Mouse (Mus musculus) kidney, postnatal 0 days (tissue): ENCODE measurements at regions not wholly inside any gene's neighbourhood (a gene's known extent, or its start where the extent isn't known, plus 50 kb on each side); places are given as distances from the start of the nearest gene placed in this dataset.

Experiments used
- ATAC-seq: fragments of 200-750 bp; cut with Nextera tagmentation; replicated peaks from 2 replicates; pipeline ENCODE4 v1.8.0; 2017; ENCODE audit warnings: low read depth, moderate number of reproducible peaks, moderate TSS enrichment, moderate library complexity; ENCODE audit not compliant: low FRiP score
- DNase-seq: peaks from one replicate; pipeline ENCODE4 v3.0.0-alpha.2; 2016; ENCODE audit warnings: low spot score
- H3K27ac ChIP-seq: fragments of 300-500 bp; sonication (generic); 2 replicates; pipeline ENCODE4 v1.5.1; 2014; ENCODE audit warnings: mild to moderate bottlenecking
- H3K27me3 ChIP-seq: fragments of 300-500 bp; sonication (generic); 2 replicates; pipeline ENCODE4 v1.6.1; 2014; ENCODE audit warnings: low read length, mixed read lengths; ENCODE audit not compliant: insufficient read depth
- H3K36me3 ChIP-seq: fragments of 300-500 bp; sonication (generic); 2 replicates; pipeline ENCODE4 v1.6.1; 2014; ENCODE audit warnings: low read length, mixed read lengths; ENCODE audit not compliant: insufficient read depth
- H3K4me1 ChIP-seq: fragments of 300-500 bp; sonication (generic); replicated peaks from 2 replicates; pipeline ENCODE4 v1.6.1; 2014; ENCODE audit warnings: antibody characterized with exemption, low read length, mixed read lengths; ENCODE audit not compliant: insufficient read depth
- H3K4me2 ChIP-seq: fragments of 300-500 bp; sonication (generic); 2 replicates; pipeline ENCODE4 v1.6.1; 2014; ENCODE audit warnings: mild to moderate bottlenecking, low read length, moderate library complexity, mixed read lengths
- H3K4me3 ChIP-seq: fragments of 300-500 bp; sonication (generic); replicated peaks from 2 replicates; pipeline ENCODE4 v1.5.1; 2014; ENCODE audit warnings: low read depth, low read length
- H3K9ac ChIP-seq: fragments of 300-500 bp; sonication (generic); 2 replicates; pipeline ENCODE4 v1.6.1; 2014; ENCODE audit warnings: low read depth, low read length
- H3K9me3 ChIP-seq: fragments of 300-500 bp; sonication (generic); replicated peaks from 2 replicates; pipeline ENCODE4 v1.6.1; 2016; ENCODE audit warnings: low read length, inconsistent platforms, mixed read lengths
- CTCF ChIP-seq: IDR thresholded peaks from 2 replicates; pipeline ENCODE4 v1.5.1; 2016; ENCODE audit warnings: antibody characterized with exemption, low read depth, mild to moderate bottlenecking, moderate library complexity
- WGBS: fragments of 180-500 bp; shearing (Covaris S2); extraction: QIAGEN DNeasy Blood & Tissue Kit; methylation state at CpG from one replicate; pipeline ENCODE4 v1.1.7; 2014; 5-methylcytosine and 5-hydroxymethylcytosine counted together

DNA sequence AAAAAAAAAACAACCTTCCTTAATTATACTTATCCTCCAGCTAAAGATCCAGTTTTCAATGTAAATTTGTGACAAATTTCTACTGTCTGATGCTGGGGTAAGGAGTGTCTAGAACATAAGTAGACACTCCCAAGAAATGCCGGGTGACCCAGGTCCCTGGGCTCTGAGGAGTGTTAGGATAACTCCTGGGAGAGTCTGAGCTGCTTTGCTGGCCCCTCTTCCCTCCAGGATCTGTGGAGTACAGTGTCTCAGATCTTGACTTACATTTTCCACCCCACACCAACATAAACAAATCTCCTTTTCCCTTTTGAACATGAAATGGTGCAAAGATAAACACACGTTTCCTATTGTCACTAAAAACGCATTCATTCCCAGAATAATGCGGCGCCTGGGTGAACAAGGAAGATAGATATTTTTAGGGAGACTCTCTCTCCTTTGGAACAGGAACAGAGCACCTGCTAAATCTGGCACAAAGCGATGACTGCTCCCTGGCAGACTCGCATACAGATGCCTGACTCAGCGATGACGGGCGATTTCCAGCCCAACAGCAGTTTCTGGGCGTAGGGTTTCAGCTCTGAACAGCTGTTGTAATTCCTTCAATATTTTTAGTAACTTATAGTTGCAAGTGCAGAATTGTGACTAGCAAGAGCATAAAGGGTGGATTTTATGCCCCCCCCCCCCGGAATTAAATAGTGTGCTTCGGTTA lies 91.3 kb downstream of the Cavin4 start:
- ATAC-seq, result no peak
- H3K4me3 ChIP-seq, result no peak overlapping the region
- no peaks in the 10 kb centered on the region for H3K4me1 ChIP-seq
- H3K9ac ChIP-seq, result no peak overlapping the region
- 35% methylated on average over 13 of the region's 13 CpGs for WGBS
- H3K27me3 ChIP-seq, result no peaks in the 10 kb centered on the region
- TF ChIP-seq CTCF, result no peak
- H3K27ac ChIP-seq, result no peak overlapping the region
- peak; percentile 36 for DNase-seq
- H3K9me3 ChIP-seq, result no peaks in the 10 kb centered on the region
- H3K4me2 ChIP-seq, result 0 out of 2 replicates have a peak overlapping the region, but pooled peaks have one; percentile 5
- no peaks in the 10 kb centered on the region for H3K36me3 ChIP-seq

DNA sequence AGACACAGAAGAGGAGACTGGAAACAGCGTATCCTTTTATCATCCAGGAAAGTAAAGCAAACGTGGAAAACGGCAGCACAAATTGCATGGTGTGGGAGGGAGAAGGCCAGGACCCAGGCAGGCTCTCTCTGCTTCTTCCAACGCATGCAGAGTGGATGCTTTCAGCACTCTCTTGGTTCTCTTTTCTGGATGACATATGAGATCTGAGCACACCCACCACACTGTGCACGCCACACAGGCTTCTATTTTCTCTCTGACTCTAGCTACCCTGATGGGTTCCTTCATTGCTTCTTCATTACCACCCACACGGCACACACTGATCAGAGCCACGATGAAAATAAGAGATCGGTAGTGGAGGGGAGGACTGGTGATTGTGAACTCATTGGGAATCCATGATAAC lies 97.3 kb downstream of the Cavin4 start:
- Histone ChIP-seq H3K36me3 (no peaks in the 10 kb centered on the region), H3K9ac (no peak overlapping the region), H3K27ac (no peak overlapping the region), H3K4me2 (no peak overlapping the region), H3K9me3 (no peaks in the 10 kb centered on the region), H3K27me3 (no peaks in the 10 kb centered on the region), H3K4me1 (no peaks in the 10 kb centered on the region), H3K4me3 (no peak overlapping the region)
- DNase-seq, result no peak
- 67% methylated on average over 8 of the region's 8 CpGs for WGBS
- no peak for TF ChIP-seq CTCF
- no peak for ATAC-seq

DNA sequence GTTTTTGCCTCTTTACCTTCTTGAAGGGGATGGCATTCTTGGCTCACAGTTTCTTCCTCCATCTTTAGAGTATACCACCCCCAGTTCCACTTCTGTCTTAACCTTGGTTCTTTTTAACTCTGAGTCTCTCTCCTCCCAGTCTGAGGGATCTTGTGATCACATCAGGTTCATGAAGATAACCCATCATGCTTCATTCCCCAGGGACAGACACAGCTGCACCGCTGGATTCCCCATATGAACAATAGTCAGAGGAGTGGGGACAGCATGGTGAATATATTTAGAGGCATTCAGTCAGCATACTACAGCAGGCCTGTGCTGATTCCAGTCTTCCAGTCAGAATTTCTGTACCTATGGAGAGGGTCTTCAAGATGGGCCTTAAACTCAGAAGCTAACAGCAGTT lies 103.1 kb downstream of the Cavin4 start:
- 86% methylated on average over 1 of the region's 1 CpGs for WGBS
- DNase-seq, result no peak
- H3K4me2 ChIP-seq, result no peak overlapping the region
- H3K27ac ChIP-seq, result no peak overlapping the region
- no peaks in the 10 kb centered on the region for H3K9me3 ChIP-seq
- no peak for TF ChIP-seq CTCF
- H3K4me3 ChIP-seq, result no peak overlapping the region
- no peaks in the 10 kb centered on the region for H3K27me3 ChIP-seq
- H3K9ac ChIP-seq, result no peak overlapping the region
- no peaks in the 10 kb centered on the region for H3K36me3 ChIP-seq
- no peaks in the 10 kb centered on the region for H3K4me1 ChIP-seq
- ATAC-seq, result no peak

DNA sequence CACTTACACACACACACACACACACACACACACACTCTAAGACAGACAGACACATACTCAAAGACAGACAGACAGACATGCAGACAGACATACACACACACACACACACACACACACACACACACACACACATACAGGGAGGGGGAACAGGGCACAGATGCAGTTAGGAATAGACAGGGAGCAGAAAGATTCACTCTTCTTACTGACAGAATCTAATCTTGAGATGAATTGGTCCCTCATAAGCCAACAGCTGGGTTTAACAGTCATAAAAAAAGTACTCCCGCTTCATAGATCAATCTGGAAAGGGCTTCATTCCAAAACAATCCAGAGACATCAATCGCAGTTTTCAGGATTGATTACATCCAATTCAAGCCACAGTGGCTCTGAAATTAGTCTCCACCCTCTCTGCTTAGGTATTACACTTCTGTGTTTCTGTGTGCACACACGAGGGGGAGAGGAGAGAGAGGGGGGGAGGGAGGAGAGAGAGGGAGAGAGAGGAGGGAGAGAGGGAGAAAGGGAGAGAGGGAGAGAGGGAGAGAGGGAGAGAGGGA lies 107.2 kb downstream of the Cavin4 start:
- no peaks in the 10 kb centered on the region for H3K9me3 ChIP-seq
- H3K4me3 ChIP-seq, result no peak overlapping the region
- no peak overlapping the region for H3K27ac ChIP-seq
- no peak for TF ChIP-seq CTCF
- no peaks in the 10 kb centered on the region for H3K4me1 ChIP-seq
- no peaks in the 10 kb centered on the region for H3K27me3 ChIP-seq
- peak; percentile 19 for ATAC-seq
- H3K9ac ChIP-seq, result no peak overlapping the region
- H3K4me2 ChIP-seq, result no peak overlapping the region
- peak; percentile 79 for DNase-seq
- WGBS, result 32% methylated on average over 3 of the region's 3 CpGs
- no peaks in the 10 kb centered on the region for H3K36me3 ChIP-seq

DNA sequence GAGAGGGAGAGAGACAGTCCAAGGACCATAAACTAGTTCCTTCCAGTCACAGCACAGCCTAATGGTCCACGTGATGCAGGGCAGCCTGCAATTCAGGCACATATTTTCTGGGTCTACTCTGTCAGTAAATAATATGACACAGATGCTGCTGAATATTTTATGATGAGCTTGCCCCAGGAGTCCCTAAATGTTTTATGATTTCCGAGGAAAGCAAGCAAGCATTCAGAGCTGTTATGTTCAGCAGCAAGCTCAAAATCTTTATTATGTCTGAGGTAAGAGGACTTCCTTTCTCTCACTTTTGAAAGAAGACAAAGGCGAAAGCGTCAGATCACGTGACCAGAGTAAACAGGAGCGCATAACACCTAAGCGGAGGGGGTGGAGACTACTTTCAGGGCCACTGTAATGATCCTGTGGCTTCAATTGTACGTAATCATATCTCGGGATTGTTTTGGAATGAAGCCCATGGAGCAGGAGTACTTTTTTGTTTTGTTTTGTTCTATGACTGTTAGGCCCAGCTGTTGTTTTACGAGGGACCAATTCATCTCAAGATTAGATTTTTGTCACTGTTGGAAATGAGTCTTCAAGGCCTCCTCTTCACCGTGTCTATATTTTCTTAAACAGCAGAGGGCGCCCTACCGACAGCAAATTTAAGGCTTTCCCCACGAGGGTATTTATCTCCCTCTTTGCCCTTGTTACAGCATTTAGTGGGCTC lies 107.8 kb downstream of the Cavin4 start:
- DNase-seq, result peak; percentile 86
- no peak overlapping the region for H3K4me3 ChIP-seq

DNA sequence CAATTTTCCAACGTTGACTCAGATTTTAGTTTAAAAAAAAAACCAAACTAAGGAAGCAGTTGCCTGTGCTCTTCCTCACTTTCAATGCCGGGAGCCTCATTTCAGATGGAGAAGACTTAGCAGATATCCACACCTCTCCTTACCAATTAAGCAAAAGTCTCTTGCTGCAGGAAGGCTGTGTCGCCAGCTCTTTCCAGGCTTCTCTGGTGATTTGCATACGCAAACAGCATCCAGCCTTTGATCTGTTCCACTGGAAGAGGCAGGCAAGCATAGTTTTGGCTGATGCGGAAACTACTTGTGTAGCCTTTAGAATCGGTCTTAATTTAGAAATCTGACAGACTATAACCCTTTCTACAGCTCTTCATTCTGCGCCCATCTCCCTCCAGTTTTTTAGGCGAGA lies 108.5 kb downstream of the Cavin4 start:
- no peaks in the 10 kb centered on the region for H3K4me1 ChIP-seq
- no peaks in the 10 kb centered on the region for H3K9me3 ChIP-seq
- TF ChIP-seq CTCF, result no peak
- ATAC-seq, result no peak
- no peak overlapping the region for H3K9ac ChIP-seq
- H3K4me3 ChIP-seq, result no peak overlapping the region
- no peaks in the 10 kb centered on the region for H3K36me3 ChIP-seq
- WGBS, result 62% methylated on average over 8 of the region's 8 CpGs
- no peaks in the 10 kb centered on the region for H3K27me3 ChIP-seq
- peak; percentile 18 for DNase-seq
- no peak overlapping the region for H3K4me2 ChIP-seq
- H3K27ac ChIP-seq, result 0 out of 2 replicates have a peak overlapping the region, but pooled peaks have one; percentile 55

More for the DNA sequence above, 107.8 kb downstream of the Cavin4 start:
- peak; percentile 84 for TF ChIP-seq CTCF
- no peaks in the 10 kb centered on the region for H3K4me1 ChIP-seq
- ATAC-seq, result peak; percentile 93
- H3K4me2 ChIP-seq, result no peak overlapping the region
- H3K36me3 ChIP-seq, result no peaks in the 10 kb centered on the region
- 26% methylated on average over 14 of the region's 14 CpGs for whole genome bisulfite sequencing
- peak overlapping the region; percentile 55; the same call in 1 of the 2 replicates for H3K27ac ChIP-seq
- H3K9me3 ChIP-seq, result no peaks in the 10 kb centered on the region
- no peaks in the 10 kb centered on the region for H3K27me3 ChIP-seq
- H3K9ac ChIP-seq, result no peak overlapping the region
